Mouse (Mus musculus) spleen, postnatal 4 days (tissue): ENCODE measurements around the gene Gm33543.

Experiments
- DNase-seq, 2 experiments: peaks; one replicate each; pipeline ENCODE4 v3.0.0; 2022; ENCODE audit warnings: low spot score in 2 of 2

Gene Gm33543

DNA sequence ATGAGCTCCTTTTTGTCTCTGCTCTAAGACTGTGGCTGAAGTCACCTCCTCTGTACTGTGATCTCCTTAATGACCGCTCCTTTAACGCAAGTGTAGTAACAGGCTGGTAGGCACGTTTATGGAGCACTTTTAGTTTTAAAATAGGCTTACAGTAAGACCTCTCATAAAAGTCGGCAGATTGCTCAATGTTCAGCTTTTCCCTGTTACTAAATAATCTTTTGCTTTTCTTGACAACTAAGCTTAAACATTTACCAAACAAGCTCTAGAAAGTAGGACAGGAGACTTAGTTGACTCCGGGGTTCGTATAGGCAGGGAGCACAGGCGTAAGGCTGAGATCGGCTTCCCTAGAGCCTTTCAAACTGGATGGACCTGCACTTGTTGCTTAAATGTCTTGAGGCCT is 64.1 kb downstream of the Gm33543 start:
- no peak for DNase-seq

GRCm38 (mm10) chr10:95777701-95778320 is 64.9 kb downstream of the Gm33543 start:
- DNase-seq, result no peak

DNA sequence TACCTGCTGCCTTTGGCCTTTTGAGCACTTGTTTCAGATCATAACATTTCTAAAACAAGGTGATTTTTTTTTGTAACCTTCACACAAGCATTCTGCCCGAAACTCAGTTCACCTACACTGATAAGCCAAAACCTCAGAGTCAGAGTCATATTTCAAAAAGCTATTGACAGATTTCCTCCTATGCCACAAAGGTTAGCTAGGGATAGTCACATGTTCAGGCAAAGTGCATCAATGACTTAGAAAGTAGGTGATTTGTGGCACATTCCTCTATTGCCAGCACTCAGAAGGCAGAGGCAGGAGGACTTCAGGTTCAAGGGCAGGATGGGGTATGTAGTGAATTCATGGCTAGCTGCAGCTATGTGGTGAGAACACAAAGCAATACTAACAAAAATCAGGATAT is 65.7 kb downstream of the Gm33543 start:
- DNase-seq, result no peak

GRCm38 (mm10) chr10:95774856-95775255 is 67.9 kb downstream of the Gm33543 start:
- no peak for DNase-seq

DNA sequence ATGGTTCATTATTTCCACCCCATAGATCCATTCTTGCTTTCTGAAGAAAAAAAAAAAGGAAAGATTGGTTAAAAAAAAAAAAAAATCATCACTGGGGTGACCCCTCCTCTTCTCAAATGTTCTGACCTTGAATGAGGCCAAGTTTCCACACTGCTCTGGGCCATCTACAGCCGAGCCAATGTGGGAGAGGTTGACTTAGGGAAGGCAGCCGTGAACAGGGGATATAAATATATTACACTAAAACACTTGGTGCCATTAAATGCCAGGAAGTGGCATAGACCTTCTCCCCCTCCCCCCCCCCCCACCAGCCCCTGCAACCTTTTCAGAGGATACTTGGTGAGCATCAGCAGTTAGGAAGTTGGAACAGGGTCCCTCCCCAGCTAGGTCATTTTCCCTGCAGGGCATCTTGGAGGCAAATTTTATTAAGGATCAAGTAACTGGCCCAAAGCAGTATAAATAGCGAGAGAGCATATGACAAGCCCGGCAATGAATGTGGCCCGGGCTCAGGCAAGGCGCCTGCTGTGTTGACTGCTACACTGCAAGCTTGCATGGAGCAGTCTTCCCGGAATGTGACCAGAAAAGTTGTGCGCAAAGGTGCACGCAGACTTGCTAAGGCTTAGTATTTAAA is 68.6 kb downstream of the Gm33543 start:
- DNase-seq, result no peak
